Mouse (Mus musculus) lung, postnatal 0 days (tissue): ENCODE data around the gene Sall1. TPM values are rescaled to one million over a fixed set of nuclear protein-coding genes. Genes with fewer than 3 reads are reported as not detected.

Experiments used
- ATAC-seq: fragments of 200-750 bp; cut with Nextera tagmentation; 2 replicates; pipeline ENCODE4 v1.8.0; 2017; ENCODE audit warnings: moderate library complexity
- DNase-seq: peaks from one replicate; pipeline ENCODE4 v3.0.0-alpha.2; 2016; ENCODE audit warnings: low spot score
- H3K27ac ChIP-seq: fragments of 300-500 bp; sonication (generic); 2 replicates; pipeline ENCODE4 v1.5.1; 2014; ENCODE audit warnings: antibody characterized with exemption, mild to moderate bottlenecking, low read length, mixed read lengths
- H3K27me3 ChIP-seq: fragments of 300-500 bp; sonication (generic); replicated peaks from 2 replicates; pipeline ENCODE4 v1.6.1; 2014; ENCODE audit warnings: low read length, mixed read lengths; ENCODE audit not compliant: insufficient read depth
- H3K36me3 ChIP-seq: fragments of 300-500 bp; sonication (generic); 2 replicates; pipeline ENCODE4 v1.6.1; 2014; ENCODE audit warnings: low read length, mixed read lengths; ENCODE audit not compliant: insufficient read depth
- H3K4me1 ChIP-seq: fragments of 300-500 bp; sonication (generic); 2 replicates; pipeline ENCODE4 v1.6.1; 2014; ENCODE audit warnings: antibody characterized with exemption, low read depth, low read length, mixed read lengths; ENCODE audit not compliant: insufficient read depth
- H3K4me2 ChIP-seq: fragments of 300-500 bp; sonication (generic); replicated peaks from 2 replicates; pipeline ENCODE4 v1.6.1; 2014; ENCODE audit warnings: low read depth, mild to moderate bottlenecking, low read length, moderate library complexity, mixed read lengths
- H3K4me3 ChIP-seq: fragments of 300-500 bp; sonication (generic); 2 replicates; pipeline ENCODE4 v1.5.1; 2014; ENCODE audit warnings: low read depth, low read length
- H3K9ac ChIP-seq: fragments of 300-500 bp; sonication (generic); replicated peaks from 2 replicates; pipeline ENCODE4 v1.6.1; 2014; ENCODE audit warnings: low read depth, mild to moderate bottlenecking
- H3K9me3 ChIP-seq: fragments of 300-500 bp; sonication (generic); 2 replicates; pipeline ENCODE4 v1.6.1; 2016; ENCODE audit warnings: low read length, mixed read lengths
- CTCF ChIP-seq: IDR thresholded peaks from 2 replicates; pipeline ENCODE4 v1.5.1; 2016; ENCODE audit warnings: antibody characterized with exemption, mild to moderate bottlenecking
- EP300 ChIP-seq: IDR thresholded peaks from 2 replicates; pipeline ENCODE4 v1.6.1; 2016; ENCODE audit warnings: antibody characterized with exemption, mild to moderate bottlenecking, control low read depth
- WGBS: fragments of 180-500 bp; shearing (Covaris S2); extraction: QIAGEN DNeasy Blood & Tissue Kit; methylation state at CpG from one replicate; pipeline ENCODE4 v1.1.7; 2014; 5-methylcytosine and 5-hydroxymethylcytosine counted together
- polyA plus RNA-seq: library from polyadenylated mRNA; unstranded; fragments of >200 nt; fragmentation: Nextera tagmentation; extraction: Ambion mirVana; gene quantifications from 2 replicates; pipeline ENCODE4 v1.2.1, GENCODE M21; 2015

Sall1 gene
- polyA plus RNA-seq = 0.02 TPM in 1 of 2 replicates, not detected in the other

DNA sequence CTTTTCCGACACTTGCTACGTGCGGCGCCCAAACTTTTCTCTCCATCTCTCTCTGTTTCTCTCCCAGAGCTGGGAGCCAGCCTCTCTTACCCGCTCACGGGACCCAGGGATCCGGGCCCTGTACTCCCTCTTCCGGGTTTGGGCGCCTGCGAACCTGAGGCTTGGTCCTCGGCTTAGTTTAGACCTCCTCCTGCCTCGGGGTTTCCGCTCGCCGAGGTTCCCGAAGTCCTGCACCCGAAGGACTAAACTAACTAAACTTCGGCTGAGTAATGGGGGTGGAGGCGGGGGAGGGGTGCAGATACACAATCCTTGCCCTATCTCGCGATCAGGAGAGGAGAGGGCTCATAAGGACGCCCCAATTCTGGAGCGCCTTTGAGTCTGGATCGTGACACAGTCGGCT, at the start of gene Sall1:
Gene Sall1, minus strand, starts transcription at position 223 of the 400 bp plus-strand sequence.
- 2% methylated on average over 25 of the region's 25 CpGs for WGBS
- peak within 1 kb of the TSS; percentile 42 for H3K4me3 ChIP-seq
- H3K9me3 ChIP-seq = no peaks in the 10 kb centered on the region
- H3K9ac ChIP-seq = no peak within 1 kb of the TSS
- peaks cover 87% of the 10 kb centered on the region for H3K27me3 ChIP-seq
- no peak within 1 kb of the TSS for H3K27ac ChIP-seq
- ATAC-seq = no peak
- H3K36me3 ChIP-seq = no peaks in the 10 kb centered on the region
- H3K4me1 ChIP-seq = peaks cover 19% of the 10 kb centered on the region
- DNase-seq = no peak
- H3K4me2 ChIP-seq = peak within 1 kb of the TSS; percentile 74
- TF ChIP-seq CTCF (no peak), EP300 (no peak)

DNA sequence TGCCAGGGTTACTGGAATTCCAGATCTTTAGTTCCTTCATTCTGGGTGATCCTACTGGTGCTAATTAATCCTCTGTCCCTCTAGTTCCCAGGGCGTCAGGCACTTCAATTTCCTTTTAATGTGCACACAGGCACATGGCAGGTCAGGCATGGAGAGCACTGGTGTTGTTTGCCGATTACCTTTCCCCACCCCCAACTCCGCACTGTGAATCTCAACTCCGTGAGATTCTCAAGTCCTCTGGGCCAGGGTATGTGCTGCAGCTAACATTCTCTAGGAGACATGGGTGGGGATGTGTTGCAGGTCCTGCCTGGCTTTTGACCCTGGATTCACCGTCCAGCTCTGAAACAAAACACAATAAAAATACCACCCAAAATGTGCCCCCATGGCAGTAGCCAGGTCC, 46.0 kb upstream of the Sall1 start:
- Histone ChIP-seq H3K9me3 (no peaks in the 10 kb centered on the region), H3K27me3 (no peaks in the 10 kb centered on the region), H3K9ac (no peak overlapping the region), H3K27ac (no peak overlapping the region), H3K4me2 (no peak overlapping the region), H3K4me3 (no peak overlapping the region), H3K36me3 (no peaks in the 10 kb centered on the region), H3K4me1 (no peaks in the 10 kb centered on the region)
- WGBS = 32% methylated on average over 5 of the region's 5 CpGs
- no peak for TF ChIP-seq EP300
- no peak for TF ChIP-seq CTCF
- ATAC-seq = no peak
- DNase-seq = no peak

DNA sequence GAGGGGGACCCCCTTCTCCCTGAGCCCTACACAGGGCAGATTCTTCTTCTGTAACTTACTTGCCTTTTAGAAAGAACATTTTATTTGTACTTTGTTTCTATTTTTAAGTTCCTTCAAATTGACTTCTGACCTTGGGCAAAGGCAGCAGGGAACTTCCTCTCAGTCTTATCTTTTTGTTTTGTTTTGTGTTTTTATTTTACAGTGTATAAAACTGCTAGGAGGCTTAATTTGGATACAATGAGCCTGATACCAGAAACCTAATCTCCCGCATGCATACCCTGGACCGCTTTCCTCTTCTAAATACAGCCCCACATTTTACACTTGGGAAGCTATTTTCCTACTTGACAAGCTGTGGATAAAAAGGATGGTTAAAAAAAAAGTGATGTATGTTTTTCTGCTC, 35.2 kb upstream of the Sall1 start:
- no peak overlapping the region for H3K9ac ChIP-seq
- H3K27me3 ChIP-seq = no peaks in the 10 kb centered on the region
- TF ChIP-seq CTCF (no peak), EP300 (no peak)
- no peak overlapping the region for H3K4me2 ChIP-seq
- no peaks in the 10 kb centered on the region for H3K4me1 ChIP-seq
- no peak for ATAC-seq
- DNase-seq = no peak
- no peak overlapping the region for H3K27ac ChIP-seq
- WGBS = 75% methylated on average over 2 of the region's 2 CpGs
- H3K4me3 ChIP-seq = no peak overlapping the region
- H3K36me3 ChIP-seq = no peaks in the 10 kb centered on the region
- no peaks in the 10 kb centered on the region for H3K9me3 ChIP-seq

DNA sequence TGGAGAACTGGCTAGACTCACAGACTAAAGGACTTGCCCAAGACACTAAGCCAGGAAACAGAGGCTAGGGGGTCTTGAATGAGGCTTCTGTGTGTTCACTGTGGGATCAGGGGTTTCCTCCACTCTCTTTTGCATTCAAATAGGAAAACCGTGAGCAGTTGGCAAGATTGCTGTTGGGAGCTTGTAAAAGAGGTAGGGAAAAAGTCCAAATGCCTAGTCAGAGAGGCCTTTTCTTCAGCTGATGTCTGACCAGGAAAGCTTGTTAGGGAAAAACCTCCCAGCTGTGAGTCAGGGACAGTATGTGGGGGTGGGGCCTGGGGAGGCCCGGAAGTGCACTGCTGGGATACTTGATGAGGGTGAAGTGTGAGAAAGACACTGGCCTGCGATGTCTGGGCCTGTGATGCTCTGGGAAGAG, 29.0 kb upstream of the Sall1 start:
- H3K27ac ChIP-seq = no peak overlapping the region
- H3K4me2 ChIP-seq = no peak overlapping the region
- no peaks in the 10 kb centered on the region for H3K27me3 ChIP-seq
- no peaks in the 10 kb centered on the region for H3K4me1 ChIP-seq
- H3K4me3 ChIP-seq = no peak overlapping the region
- no peaks in the 10 kb centered on the region for H3K36me3 ChIP-seq
- no peak for ATAC-seq
- no peaks in the 10 kb centered on the region for H3K9me3 ChIP-seq
- no peak for DNase-seq
- H3K9ac ChIP-seq = no peak overlapping the region
- TF ChIP-seq EP300 (no peak), CTCF (no peak)
- 16% methylated on average over 3 of the region's 3 CpGs for WGBS

DNA sequence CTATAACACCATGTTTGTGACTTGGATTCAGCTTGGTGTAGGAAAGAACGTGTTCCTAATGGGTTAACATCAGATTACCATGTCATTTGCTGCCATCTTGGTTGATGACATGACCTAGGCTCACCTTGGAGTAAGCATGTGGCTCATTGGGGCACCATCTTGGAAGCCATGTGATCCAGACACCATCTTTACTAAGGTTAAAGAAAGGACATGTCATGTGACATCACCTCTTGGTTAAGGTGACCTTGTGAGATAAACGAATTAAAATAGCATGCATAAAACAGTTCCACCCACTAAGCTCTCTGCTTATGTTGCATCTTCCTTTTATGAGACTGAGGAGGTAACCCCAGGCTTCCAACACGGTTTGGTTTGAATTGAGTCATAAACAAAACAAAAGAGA, 23.5 kb upstream of the Sall1 start:
- Histone ChIP-seq H3K4me1 (no peaks in the 10 kb centered on the region), H3K27me3 (no peaks in the 10 kb centered on the region), H3K4me2 (no peak overlapping the region), H3K27ac (no peak overlapping the region), H3K36me3 (no peaks in the 10 kb centered on the region), H3K4me3 (no peak overlapping the region), H3K9me3 (no peaks in the 10 kb centered on the region), H3K9ac (no peak overlapping the region)
- TF ChIP-seq CTCF (no peak), EP300 (no peak)
- 66% methylated on average over 3 of the region's 3 CpGs for WGBS
- ATAC-seq (no peak), DNase-seq (no peak)

DNA sequence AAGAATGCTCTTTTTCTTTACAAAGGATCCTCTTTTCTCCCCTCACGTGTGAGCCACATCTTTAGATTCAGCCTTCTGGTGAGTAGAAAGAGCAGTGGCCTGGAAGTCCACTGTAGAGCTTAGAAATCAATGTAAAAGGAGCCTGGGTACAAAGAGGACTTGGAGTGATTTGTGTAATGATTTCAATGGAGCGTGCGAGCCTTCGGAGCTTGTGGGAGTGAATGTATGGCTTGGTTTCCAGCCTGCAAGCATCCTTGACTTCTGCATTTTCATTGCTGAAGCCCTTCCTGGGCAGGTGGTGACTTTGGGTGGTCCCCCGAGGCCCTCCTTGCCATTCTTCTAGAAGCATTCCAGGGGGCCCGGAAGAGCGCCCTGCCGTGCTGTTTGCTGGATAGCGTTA, 20.1 kb upstream of the Sall1 start:
- H3K9me3 ChIP-seq = no peaks in the 10 kb centered on the region
- DNase-seq = no peak
- H3K27ac ChIP-seq = no peak overlapping the region
- 64% methylated on average over 9 of the region's 9 CpGs for WGBS
- no peaks in the 10 kb centered on the region for H3K27me3 ChIP-seq
- no peak overlapping the region for H3K4me2 ChIP-seq
- TF ChIP-seq CTCF = no peak
- no peak for TF ChIP-seq EP300
- no peaks in the 10 kb centered on the region for H3K36me3 ChIP-seq
- no peaks in the 10 kb centered on the region for H3K4me1 ChIP-seq
- H3K4me3 ChIP-seq = no peak overlapping the region
- no peak overlapping the region for H3K9ac ChIP-seq
- ATAC-seq = no peak
